Mouse (Mus musculus) midbrain, embryonic 16.5 days (tissue): ENCODE measurements around the gene Kif24. TPM values are rescaled to one million over a fixed set of nuclear protein-coding genes. Genes with fewer than 3 reads are reported as not detected.
"Not testable (repeated sequence)": the region's sequence is repeated elsewhere in the genome, so short reads cannot be mapped to it uniquely, and the experiment has no call there.

Experiments
- ATAC-seq: fragments of 200-750 bp; cut with Nextera tagmentation; 2 replicates; pipeline ENCODE4 v1.8.0; 2017; ENCODE audit warnings: moderate TSS enrichment
- H3K27ac ChIP-seq: fragments of 300-500 bp; sonication (generic); 2 replicates; pipeline ENCODE4 v1.5.1; 2014; ENCODE audit warnings: mild to moderate bottlenecking, low read length, mixed read lengths
- H3K27me3 ChIP-seq: fragments of 300-500 bp; sonication (generic); 2 replicates; pipeline ENCODE4 v1.6.1; 2014; ENCODE audit warnings: low read depth, low read length, mixed read lengths; ENCODE audit not compliant: control insufficient read depth, insufficient read depth
- H3K36me3 ChIP-seq: fragments of 300-500 bp; sonication (generic); 2 replicates; pipeline ENCODE4 v1.6.1; 2014; ENCODE audit warnings: mild to moderate bottlenecking, low read length, moderate library complexity, mixed read lengths; ENCODE audit not compliant: control insufficient read depth, insufficient read depth
- H3K4me1 ChIP-seq: fragments of 300-500 bp; sonication (generic); 2 replicates; pipeline ENCODE4 v1.6.1; 2014; ENCODE audit warnings: mild to moderate bottlenecking, low read length, mixed read lengths; ENCODE audit not compliant: control insufficient read depth, insufficient read depth
- H3K4me2 ChIP-seq: fragments of 300-500 bp; sonication (generic); 2 replicates; pipeline ENCODE4 v1.6.1; 2014; ENCODE audit warnings: mild to moderate bottlenecking, low read length, mixed read lengths
- H3K4me3 ChIP-seq: fragments of 300-500 bp; sonication (generic); 2 replicates; pipeline ENCODE4 v1.5.1; 2014; ENCODE audit warnings: low read depth, mild to moderate bottlenecking, low read length, moderate library complexity, mixed read lengths
- H3K9ac ChIP-seq: fragments of 300-500 bp; sonication (generic); 2 replicates; pipeline ENCODE4 v1.6.1; 2014; ENCODE audit warnings: low read depth, low read length, mixed read lengths
- H3K9me3 ChIP-seq: fragments of 300-500 bp; sonication (generic); replicated peaks from 2 replicates; pipeline ENCODE4 v1.6.1; 2014; ENCODE audit warnings: mild to moderate bottlenecking, low read length, mixed read lengths; ENCODE audit not compliant: control insufficient read depth, poor library complexity, severe bottlenecking
- WGBS: fragments of 180-500 bp; shearing (Covaris S2); extraction: QIAGEN DNeasy Blood & Tissue Kit; methylation state at CpG from one replicate; pipeline ENCODE4 v1.1.7; 2014; 5-methylcytosine and 5-hydroxymethylcytosine counted together
- polyA plus RNA-seq: library from polyadenylated mRNA; unstranded; fragments of >200 nt; fragmentation: Nextera tagmentation; extraction: Ambion mirVana; gene quantifications from 2 replicates; pipeline ENCODE4 v1.2.1, GENCODE M21; 2015

Kif24 gene
- polyA plus RNA-seq, 1 experiment from 2014 or later, result 2.5 TPM

DNA sequence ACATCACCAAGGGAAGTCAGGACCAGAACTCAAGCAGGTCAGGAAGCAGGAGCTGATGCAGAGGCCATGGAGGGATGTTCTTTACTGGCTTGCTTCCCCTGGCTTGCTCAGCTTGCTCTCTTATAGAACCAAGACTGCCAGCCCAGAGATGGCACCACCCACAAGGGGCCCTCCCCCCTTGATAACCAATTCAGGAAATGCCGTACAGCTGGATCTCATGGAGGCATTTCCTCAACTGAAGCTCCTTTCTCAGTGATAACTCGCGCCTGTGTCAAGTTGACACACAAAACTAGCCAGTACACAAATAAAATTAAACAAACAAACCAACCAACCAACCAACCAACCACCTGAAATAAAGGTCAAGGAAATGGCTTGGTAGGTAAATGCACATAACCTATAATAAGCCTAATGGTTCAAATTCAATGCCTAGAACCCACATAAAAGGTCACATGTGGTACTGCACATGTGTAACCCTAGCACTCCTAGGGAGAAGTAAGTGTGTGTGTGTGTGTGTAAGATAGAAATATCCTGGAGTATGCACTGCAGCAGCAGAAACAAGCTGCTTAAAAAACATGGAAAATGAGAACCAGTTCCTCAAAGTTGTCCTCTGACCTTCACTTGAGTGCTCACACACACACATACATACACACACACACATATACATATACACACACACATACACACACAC, 1.5 kb downstream of the Kif24 start:
- not testable (repeated sequence) for H3K27me3 ChIP-seq, H3K4me3 ChIP-seq, ATAC-seq, H3K9ac ChIP-seq, H3K4me1 ChIP-seq, H3K27ac ChIP-seq, H3K9me3 ChIP-seq, H3K36me3 ChIP-seq, H3K4me2 ChIP-seq
- 83% methylated on average over 3 of the region's 3 CpGs for WGBS

DNA sequence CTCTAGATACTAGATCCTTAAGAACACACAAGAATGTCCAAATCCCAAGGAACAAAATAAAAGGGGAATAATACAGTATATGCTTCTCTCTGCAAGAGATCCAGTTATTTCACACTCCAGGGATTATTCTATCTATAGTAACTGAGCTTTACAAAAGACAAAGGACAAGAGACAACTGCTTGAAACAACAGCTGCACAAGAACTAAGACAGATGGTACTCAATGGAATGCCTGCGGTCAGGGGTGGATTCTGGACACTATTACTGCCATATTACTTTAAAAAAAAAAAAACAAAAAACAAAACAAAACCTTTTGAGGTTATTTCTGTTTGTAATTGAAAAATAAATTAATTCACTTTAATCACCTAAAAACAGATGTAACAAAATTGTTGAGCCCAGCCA, 4.0 kb downstream of the Kif24 start:
- H3K9ac ChIP-seq, result no peak overlapping the region
- H3K27me3 ChIP-seq, result no peaks in the 10 kb centered on the region
- ATAC-seq, result no peak
- H3K9me3 ChIP-seq, result no peaks in the 10 kb centered on the region
- WGBS, result 100% methylated on average over 1 of the region's 1 CpGs
- H3K27ac ChIP-seq, result no peak overlapping the region
- H3K4me1 ChIP-seq, result peaks cover 7% of the 10 kb centered on the region
- no peak overlapping the region for H3K4me2 ChIP-seq
- no peak overlapping the region for H3K4me3 ChIP-seq
- H3K36me3 ChIP-seq, result no peaks in the 10 kb centered on the region

DNA sequence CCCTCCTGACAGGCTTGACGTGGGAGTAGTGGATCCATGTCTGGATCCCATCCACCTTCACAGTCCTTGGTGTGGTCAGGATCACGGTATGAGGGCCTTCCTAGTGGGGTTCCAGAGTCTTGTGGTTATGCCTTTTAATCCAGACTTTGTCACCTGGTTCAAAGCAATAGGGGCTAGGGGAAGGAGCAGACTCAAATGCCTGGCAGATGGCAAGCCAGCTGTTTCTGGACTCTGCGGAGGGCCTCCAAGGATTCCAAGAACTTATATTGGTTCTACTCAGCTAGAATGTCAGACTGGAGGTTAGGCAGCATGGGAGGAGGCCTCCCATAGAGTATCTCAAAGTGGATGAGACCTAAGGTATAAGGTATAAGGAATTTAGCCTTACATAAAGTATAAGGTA, 17.1 kb downstream of the Kif24 start:
- Histone ChIP-seq H3K36me3 (no peaks in the 10 kb centered on the region), H3K9ac (no peak overlapping the region), H3K4me2 (no peak overlapping the region), H3K27ac (no peak overlapping the region), H3K4me1 (no peaks in the 10 kb centered on the region), H3K9me3 (no peaks in the 10 kb centered on the region), H3K4me3 (no peak overlapping the region), H3K27me3 (no peaks in the 10 kb centered on the region)
- no peak for ATAC-seq
- WGBS, result 98% methylated on average over 3 of the region's 3 CpGs

DNA sequence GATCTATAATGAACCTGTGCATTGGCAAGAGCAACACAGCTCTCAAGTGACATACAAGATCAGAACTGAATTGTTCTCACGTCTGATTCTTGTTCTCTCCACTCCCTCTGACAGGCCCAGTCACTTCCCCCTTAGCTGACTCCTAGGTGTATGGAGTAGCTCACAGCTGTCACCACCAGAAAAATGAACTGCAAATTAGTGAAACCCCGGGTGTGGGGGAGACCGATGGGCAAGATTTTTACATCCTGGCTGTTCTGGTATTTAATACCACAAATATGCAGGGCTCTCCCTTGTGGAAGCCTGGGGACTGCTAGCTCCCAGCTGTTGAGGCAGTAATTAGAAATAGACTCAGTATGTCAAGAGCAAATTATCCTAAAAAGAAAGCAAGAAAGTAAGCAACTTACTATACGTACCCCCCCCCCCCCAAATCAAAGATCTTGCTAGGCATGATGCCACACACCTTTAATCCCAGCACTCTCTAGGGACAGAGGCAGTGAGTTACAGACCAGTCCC, 21.8 kb downstream of the Kif24 start:
- no peak overlapping the region for H3K4me3 ChIP-seq
- no peak overlapping the region for H3K9ac ChIP-seq
- H3K4me1 ChIP-seq, result no peaks in the 10 kb centered on the region
- H3K27me3 ChIP-seq, result no peaks in the 10 kb centered on the region
- no peak overlapping the region for H3K4me2 ChIP-seq
- H3K9me3 ChIP-seq, result no peaks in the 10 kb centered on the region
- H3K27ac ChIP-seq, result no peak overlapping the region
- ATAC-seq, result no peak
- WGBS, result 85% methylated on average over 4 of the region's 4 CpGs
- H3K36me3 ChIP-seq, result no peaks in the 10 kb centered on the region

DNA sequence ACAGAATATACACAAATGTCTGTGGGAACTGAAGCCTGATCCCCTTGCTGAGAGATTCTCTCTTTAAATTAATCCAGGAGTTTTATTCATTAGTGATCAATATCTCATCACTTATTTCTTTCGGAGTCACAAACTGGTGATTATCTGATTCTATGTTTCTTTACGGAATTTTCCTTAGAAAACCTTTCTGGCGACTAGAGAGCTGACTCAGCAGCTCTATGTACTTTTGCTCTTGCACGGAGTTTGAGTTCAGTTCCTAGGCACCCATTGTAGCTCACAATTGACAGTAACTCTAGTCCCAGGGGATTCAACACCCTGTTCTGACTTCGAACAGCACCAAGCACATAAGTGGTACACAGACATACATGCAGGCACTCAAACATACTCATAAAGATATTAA, 25.8 kb downstream of the Kif24 start:
- no peaks in the 10 kb centered on the region for H3K4me1 ChIP-seq

DNA sequence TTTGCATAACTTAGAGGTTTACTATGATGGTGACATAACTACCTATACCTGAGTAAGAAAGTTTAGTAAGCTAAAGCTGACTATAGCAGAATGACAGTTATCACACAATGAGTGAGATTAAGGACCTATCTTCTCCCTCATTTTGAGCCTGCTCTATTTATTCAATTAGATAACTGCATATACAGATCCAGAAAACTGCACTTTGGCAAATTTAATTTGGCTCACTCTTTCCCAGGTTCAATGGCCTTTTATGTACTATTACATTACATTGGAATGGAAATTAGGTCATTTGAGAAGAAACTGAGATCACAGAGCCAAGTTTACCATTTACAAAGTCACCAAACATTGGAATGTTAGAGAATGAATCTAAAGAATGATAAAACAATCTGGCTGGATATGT, 47.7 kb downstream of the Kif24 start:
- no peaks in the 10 kb centered on the region for H3K36me3 ChIP-seq
- ATAC-seq, result no peak
- no peak overlapping the region for H3K9ac ChIP-seq
- H3K4me1 ChIP-seq, result no peaks in the 10 kb centered on the region
- no peak overlapping the region for H3K4me3 ChIP-seq
- no peak overlapping the region for H3K4me2 ChIP-seq
- H3K27me3 ChIP-seq, result no peaks in the 10 kb centered on the region
- no peak overlapping the region for H3K27ac ChIP-seq
- H3K9me3 ChIP-seq, result no peaks in the 10 kb centered on the region

More for the DNA sequence above, 25.8 kb downstream of the Kif24 start:
- no peaks in the 10 kb centered on the region for H3K9me3 ChIP-seq
- H3K27ac ChIP-seq, result no peak overlapping the region
- WGBS, result 85% methylated on average over 5 of the region's 5 CpGs
- no peak overlapping the region for H3K9ac ChIP-seq
- ATAC-seq, result no peak
- H3K36me3 ChIP-seq, result no peaks in the 10 kb centered on the region
- no peaks in the 10 kb centered on the region for H3K27me3 ChIP-seq
- no peak overlapping the region for H3K4me3 ChIP-seq
- no peak overlapping the region for H3K4me2 ChIP-seq

DNA sequence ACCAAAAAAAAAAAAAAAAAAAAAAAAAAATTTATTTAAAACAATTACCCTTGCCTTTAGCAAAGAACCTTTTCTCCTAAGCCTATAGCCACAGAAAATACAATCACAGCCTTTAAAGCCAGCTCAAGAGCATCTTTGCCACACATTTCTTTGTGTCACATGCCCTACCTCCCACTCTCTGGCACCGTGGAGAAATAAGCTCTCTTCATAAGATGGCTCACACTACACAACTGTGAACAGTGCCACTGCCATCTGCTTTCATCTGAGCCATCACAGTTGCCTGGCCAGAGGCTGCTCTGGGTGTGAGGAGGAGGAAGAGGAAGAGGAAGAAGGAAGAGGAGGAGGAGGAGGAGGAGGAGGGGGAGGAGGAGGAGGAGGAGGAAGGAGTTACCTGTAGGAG, 55.3 kb downstream of the Kif24 start:
- H3K4me2 ChIP-seq, result no peak overlapping the region
- WGBS, result 94% methylated on average over 1 of the region's 1 CpGs
- no peak for ATAC-seq

DNA sequence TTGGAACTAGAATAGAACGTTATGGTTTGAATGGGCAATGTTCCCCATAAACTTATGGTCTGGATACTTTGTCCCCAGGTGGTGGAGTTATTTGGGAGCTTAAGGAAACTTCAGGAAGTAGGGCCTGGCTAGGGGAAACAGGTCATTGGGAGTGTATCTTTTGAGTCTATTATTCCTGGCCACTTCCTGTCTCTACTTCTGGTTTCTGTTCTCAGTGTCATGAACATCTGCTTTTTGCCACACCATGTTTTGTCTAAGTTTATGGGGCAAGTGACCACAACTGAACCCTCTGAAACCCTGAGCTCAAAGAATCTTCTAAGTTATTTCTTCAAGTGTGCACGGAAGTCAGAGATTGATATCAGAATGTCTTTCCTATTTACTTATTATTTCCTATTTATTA, 57.3 kb downstream of the Kif24 start:
- no peaks in the 10 kb centered on the region for H3K36me3 ChIP-seq
- no peaks in the 10 kb centered on the region for H3K27me3 ChIP-seq
- H3K9ac ChIP-seq, result no peak overlapping the region
- no peak for ATAC-seq
- WGBS, result 93% methylated on average over 2 of the region's 2 CpGs
- H3K4me1 ChIP-seq, result no peaks in the 10 kb centered on the region
- no peaks in the 10 kb centered on the region for H3K9me3 ChIP-seq
- no peak overlapping the region for H3K4me2 ChIP-seq
- H3K4me3 ChIP-seq, result no peak overlapping the region
- H3K27ac ChIP-seq, result no peak overlapping the region

More for the DNA sequence above, 55.3 kb downstream of the Kif24 start:
- no peaks in the 10 kb centered on the region for H3K27me3 ChIP-seq
- no peak overlapping the region for H3K9ac ChIP-seq
- H3K9me3 ChIP-seq, result no peaks in the 10 kb centered on the region
- H3K4me1 ChIP-seq, result no peaks in the 10 kb centered on the region
- H3K27ac ChIP-seq, result no peak overlapping the region
- no peaks in the 10 kb centered on the region for H3K36me3 ChIP-seq
- no peak overlapping the region for H3K4me3 ChIP-seq

DNA sequence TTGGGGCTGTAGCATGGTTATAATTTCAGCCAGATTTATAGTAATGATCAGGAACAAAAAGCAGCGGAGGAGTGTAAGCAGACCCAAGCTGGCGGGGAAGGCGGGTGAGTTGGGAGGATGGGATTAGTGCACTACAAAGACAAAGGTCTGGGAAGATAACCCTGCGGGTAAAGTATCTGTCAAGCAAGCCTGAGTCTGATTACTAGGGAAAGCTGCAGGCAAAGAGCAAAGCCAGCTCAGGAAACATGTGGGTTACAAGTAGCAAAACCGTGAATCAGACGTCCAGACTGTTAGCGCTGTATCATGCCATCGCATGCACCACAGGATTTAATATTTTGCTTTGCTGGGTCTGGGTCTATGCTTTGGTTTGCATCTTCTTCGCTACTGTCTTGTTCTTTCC, 58.1 kb downstream of the Kif24 start:
- Histone ChIP-seq H3K4me2 (no peak overlapping the region), H3K27ac (no peak overlapping the region), H3K4me3 (no peak overlapping the region), H3K9ac (no peak overlapping the region), H3K27me3 (no peaks in the 10 kb centered on the region), H3K4me1 (no peaks in the 10 kb centered on the region), H3K36me3 (no peaks in the 10 kb centered on the region), H3K9me3 (no peaks in the 10 kb centered on the region)
- ATAC-seq, result no peak
- WGBS, result 72% methylated on average over 9 of the region's 9 CpGs
